Mouse (Mus musculus): ENCODE data around the gene Snd1. TPM values are rescaled to one million over a fixed set of nuclear protein-coding genes. Genes with fewer than 3 reads are reported as not detected.
A peak's percentile ranks its signal among the peaks of the same experiment; 100 is the strongest.

The Snd1 gene
- polyA plus RNA-seq, 3 experiments from 2014 or later: 44.7 to 54.7 (median 51.4) TPM

DNA sequence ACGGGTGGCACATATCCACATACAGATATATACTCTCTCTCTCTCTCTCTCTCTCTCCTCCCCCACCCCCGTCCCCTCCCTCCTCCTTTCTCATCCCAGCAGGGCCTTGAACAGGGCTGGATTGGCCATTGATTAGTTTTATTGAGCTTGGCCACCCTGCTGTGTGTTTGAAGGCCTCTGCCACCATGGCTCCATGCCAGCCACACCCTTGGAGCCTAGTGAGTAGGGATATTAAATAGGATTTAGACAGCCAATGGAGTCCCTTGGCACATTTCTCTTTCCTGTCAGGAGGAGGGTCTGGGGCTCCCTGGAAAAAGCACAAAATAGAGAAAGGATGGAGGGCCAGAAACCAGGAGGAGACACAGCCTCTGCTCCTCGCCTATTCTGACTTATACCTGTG lies 401.6 kb downstream of the Snd1 start:
- no peak for ATAC-seq

DNA sequence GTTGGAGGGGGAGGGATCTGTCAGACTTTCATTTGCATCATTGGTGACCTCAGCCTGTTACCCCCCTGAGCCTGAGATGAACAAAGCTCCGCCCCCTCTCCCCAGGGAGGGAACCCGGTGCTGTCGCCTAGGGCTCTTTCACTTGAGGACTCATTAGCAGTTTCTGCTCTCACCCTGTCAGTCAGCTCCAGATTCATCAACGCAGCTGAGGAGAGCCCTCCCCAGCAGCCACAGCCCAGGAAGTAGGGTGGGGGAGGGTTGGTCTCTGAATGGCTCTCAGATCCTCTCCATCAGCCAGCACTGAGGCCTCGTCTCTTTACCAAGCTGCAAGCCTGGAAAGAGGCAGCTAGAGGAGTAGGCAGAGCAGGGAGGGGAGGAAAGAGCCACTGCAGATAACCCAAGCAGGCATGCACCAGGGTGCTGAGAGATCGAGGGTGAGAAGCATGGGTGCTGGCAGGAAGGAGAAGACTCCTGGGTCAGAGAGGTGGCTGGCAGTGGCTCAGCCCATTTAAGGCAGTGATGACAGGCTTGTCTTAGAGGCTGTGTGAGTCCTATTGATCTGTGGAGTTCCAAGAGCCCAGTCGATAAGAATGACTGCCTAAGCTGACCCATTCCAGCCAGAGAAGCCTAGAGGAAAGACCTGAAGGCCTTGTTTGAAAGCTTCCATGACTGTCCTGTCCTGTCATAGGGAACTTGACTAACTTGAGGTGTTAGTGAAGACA lies 403.2 kb downstream of the Snd1 start:
- ATAC-seq: peak; percentile 88

DNA sequence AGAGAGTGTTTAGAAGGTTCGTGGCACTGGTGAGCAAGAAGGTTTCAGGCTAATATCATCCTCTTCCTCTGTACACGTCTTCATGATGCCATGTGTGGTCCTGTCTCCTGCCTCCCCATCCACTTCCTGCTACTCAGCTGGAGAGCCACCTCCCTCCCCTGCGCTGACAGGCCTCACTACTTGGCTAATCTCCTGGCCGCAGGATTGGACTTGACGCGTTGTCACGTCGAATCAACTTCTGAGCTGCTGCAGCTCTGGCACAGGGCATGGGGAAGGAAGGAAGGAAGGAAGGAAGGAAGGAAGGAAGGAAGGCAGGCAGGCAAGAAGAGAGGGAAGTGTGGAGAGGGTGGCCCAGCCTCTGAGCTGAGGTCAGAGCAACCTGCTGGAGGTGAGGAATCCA lies 404.4 kb downstream of the Snd1 start:
- no peak for ATAC-seq

DNA sequence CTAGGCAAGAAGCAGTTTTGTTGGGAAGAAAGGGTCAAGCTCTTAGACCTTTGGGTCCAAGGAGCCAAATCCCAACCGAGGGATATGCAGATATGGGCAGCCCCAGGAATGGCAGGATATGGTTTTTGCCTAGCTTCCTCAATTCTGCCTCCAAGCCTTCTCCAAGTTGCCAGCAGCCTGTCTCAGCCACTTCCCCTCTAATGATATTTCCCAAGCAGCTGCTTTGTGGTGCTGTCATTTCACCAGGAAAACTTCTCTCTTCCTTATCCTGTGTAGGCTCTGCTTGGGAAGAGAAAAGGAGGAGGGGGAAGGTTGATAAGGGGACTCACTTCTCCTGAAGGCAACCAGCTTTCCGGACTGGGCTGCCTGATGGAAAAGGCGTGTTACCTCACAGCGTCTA lies 406.0 kb downstream of the Snd1 start:
- no peak for ATAC-seq

DNA sequence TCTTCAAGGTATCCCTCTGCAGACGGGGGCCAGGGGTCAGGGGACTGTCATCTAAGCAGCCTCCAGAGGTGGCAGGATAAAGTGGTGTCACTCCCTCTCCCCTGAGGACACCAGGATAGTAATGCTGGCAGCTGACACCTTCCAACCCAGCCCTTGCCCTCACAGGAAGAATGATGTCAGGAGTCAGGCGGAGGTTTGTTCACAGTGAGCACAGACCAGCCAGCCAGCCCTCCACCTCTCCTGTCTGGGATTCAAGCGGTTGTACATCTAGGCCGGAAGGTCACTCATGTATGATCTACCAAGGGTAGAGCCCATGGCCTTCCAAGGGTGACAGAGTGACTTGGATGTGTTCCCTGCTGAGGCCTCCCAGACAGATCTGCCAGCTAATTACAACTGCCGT lies 408.6 kb downstream of the Snd1 start:
- no peak for ATAC-seq

DNA sequence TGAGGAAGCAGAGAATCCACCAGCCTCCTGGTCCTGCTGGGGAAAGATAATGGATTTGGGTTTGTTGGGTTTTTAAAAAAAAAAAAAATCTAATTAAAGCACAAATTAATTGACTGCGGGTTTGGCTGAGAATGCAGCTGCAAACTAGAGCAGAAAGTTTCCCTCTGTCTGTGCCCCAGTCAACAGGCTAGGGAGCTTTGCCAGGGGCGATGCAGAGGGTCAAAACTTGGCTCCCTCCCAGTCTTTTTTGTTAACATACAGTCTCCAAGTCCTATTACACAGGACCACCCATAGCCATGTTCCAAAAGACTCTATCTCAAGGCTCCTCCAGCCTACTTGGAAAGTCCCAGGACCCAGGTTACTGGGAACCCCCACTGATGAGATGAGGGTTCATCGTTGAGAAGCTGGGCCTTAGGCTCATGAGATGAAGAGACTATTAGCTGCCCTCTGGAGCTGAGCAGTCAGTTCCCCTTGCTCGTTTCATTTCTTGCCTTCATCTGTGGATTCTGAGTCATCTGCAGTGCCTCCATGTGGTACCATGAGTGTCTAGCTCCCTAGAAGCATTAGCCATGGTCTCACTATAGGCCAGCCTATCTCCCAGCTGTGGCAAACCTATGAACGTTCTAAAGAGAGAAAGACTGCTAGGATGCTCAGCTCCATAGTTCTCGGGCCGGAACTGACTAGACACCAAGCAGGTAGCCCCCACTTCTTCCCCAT lies 411.9 kb downstream of the Snd1 start:
- no peak for ATAC-seq

DNA sequence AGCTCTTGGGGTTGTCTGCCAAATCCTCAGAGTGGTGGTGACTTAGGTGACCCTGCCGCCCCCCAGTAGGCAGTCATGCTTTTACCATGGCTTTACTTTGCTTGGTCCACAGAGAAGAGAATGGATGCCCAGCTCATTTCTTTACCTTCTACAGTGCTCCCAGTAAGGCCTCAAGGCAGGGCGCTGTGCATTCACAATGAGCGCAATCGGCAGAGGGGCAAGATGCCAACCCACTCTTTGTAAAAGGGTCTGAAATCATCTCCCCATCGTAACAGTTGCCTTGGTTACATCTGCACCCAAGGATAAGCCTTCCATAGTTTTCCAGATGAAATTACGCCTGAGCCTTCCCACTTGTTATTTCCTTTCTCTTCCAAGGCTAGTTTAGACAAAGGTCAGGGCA lies 415.5 kb downstream of the Snd1 start:
- no peak for ATAC-seq

DNA sequence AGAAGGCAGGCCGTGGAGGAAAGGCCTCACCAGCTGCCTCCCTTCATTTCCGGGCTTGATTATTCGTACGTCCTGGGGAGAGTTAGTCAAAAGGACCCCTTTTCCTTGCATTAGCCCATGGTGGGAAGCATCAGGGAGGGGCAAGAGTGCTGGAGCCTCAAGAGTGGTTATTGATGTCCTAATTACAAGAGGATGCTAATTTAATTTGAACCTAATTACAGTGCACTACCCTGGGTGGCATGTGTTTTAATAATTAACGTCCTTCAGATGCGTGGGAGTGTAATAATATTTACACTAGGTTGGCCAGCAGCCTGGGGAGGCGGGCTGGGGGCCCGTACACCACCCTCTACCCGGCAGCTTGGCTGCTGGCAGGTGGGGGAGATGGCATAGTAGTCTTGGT lies 416.5 kb downstream of the Snd1 start:
- ATAC-seq: no peak

DNA sequence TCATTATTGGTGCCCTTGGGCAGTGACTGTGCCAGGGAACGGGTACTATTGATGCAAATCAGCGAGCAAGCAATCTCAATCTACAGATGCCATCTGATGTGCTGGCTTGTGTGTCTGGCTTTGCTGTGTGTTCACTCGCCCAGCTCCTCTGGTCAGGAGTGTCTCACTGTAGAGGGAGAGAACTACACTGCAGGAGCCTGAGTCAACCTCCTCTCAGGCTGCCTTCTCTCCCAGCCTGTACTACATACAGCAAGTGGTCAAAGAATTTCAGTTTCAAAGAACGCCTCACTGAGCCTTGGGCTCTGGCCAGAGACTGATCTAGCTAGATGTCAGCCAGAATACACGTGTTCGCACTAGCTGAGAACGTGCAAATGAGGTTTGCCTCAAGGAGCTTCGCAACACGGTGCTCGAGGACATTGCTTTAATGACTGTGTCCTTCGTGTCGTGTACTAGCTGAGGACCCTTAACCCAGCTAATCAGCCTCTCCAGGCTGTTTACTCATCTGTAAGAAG lies 420.1 kb downstream of the Snd1 start:
- ATAC-seq: no peak

DNA sequence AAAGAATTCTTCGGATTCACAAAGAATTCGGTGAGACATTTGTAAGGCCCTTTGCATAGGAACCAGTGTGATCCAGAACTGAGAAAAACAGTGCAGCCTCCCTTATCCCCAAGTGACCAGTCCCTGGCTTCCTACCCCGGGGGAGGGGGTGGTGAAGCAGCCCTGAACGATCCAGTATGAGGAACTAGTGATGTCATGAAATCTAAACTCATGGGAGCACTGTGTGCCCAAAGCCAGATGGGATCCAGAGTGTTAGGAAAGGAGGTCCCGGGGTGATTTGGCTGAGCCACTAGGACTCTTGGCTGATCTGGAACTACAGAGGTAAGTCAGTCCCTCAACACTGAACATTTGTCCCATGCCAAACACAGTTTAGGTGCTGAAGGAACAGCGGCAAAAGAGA lies 420.8 kb downstream of the Snd1 start:
- ATAC-seq: no peak

DNA sequence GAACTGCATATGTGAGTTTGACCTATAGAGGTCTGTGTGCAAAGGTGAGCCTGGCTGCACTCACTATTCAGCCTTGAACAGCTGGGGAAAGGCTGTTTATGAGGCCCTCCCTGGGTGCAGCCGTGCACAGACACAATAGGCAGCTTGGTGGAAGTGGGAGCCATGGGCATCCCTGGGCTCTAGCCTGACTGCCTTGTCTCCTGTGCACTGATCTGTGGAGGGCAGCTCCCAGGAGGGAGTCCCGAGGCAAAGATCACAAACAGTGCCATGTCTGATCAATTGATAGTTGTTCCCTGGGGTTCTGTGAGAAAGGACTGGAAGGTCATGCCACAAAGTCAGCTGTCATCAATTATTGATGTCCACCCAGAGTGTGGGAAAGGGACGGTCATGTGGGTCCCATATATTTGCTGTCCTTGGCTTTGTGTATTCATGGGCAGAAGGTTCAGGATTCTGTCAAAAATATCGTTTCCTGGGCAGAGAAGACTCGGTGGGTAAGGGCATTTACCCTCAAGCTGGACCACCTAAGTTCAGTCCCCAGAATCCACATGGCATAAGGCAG lies 421.9 kb downstream of the Snd1 start:
- ATAC-seq: no peak

DNA sequence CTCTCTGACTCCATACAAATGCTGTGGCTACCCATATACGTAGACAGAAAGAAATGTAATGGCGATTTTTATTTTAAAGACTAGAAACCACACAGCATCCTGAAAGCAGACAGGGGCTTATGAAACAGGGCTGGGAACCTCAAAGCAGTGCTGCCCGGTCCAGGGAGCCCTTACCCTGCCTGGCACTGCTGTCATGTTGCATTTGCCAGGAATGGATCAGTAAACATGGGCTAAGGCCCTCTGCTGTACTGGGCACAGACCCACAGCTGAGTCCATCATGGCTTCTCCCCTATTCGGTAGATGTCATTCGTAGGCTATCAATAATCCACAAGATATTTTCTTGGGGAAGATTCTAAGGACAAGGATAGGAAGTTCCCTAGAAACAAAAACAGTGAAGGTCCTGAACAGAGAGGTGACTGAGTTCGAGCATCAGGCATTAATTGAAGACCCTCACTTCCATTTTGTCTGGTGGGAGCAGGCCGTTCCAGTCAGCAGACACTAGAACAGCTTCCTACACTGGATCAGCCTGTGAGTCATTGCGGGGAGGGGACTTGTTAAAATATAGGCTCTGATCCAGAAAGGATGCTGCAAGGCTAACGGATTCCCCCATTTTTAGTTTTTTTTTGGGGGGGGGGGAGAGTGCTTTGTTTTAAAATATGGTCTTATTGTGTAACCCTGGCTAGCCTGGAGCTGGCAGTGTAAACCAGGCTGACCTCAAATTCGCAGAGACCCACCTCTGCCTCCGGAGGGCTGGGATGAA lies 422.6 kb downstream of the Snd1 start:
- ATAC-seq: no peak

DNA sequence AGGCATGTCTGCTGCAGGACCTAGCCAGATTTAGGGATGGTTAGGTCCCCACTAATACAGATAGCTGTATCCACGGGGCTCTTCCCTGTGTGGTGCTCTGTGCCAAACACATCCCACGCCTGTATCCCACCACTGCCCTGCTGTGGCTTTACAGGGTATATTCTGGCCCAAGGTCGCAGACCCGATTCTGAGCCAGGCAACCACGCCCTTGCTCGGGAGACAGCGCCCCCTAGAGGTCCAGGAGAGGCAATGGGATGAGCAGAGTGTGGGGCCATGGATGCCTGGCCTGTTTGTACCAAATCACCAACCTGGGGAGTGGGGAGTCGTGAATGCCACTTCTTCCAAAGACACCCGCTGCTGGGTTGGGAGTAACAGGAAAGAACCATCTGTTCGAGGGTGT lies 423.9 kb downstream of the Snd1 start:
- peak; percentile 38 for ATAC-seq

DNA sequence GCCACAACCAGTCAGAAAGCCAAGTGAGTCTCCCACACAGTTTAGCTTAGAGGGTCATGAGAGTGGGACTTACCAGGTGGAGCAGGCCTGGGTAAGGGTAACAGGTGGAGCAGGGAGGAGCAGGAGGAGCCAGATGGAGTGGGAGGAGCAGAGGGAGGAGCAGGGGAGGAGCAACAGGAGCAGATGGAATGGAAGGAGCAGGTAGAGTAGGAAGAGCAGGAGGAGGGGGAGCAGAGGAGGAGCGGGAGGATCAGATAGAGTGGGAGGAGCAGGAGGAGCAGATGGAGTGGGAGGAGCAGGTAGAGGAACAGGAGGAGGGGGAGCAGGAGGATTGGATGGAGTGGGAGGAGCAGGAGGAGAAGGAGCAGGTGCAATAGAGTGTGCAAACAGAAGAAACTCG lies 427.6 kb downstream of the Snd1 start:
- no peak for ATAC-seq

DNA sequence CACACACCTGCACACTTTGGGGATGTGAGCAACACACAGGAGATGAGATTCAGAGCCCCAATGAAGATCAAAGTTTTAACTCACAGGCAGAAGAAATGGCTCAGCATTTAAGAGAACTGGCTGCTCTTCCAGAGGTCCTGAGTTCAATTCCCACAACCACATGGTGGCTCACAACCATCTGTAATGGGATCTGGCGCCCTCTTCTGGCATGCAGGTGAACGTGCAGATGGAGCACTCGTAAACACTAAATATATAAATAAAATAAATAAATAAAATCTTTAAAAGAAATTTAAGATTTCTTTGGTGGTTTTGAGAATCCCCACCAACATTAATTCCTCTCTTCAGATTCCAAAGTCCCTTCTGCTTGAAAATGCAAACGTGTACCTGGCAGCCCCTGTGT lies 429.5 kb downstream of the Snd1 start:
- no peak for ATAC-seq

DNA sequence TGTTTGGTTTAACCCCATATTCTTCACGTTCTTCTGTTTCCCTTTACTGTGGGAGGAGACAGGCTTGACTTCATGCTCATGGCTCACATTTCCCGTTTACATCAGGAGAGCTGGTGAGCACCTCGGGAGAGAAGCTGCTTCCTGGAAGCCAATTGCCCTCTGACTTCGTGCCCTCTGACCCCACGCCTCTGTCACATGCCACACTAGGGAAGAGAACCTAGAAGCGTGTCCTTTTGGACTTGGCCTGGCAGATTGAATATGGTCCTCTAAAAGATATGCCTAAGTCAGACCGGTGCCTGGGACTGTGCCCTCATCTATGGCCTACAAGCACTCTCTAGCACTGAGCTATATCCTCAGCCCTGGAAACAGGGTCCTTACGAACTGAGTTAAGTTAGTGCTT lies 430.4 kb downstream of the Snd1 start:
- ATAC-seq: no peak

DNA sequence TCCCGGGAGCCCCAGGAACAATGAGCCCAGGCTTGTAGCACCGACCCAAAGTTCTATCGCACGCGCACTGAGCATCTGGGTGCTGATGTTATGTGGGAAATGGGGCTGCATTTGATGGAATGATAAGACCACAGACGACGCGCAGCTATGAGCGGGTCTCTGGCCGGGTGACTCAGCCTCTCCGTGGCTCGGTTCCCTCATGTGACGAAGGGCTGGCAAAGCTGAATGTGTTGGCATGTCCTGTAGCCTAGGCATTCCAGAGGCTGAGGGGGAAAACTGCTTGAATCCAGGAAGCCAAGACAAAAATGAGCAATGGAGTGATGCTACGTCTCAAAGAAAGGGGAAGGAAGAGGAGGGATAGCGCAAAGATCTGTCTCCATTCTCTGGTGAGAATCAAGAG lies 434.9 kb downstream of the Snd1 start:
- ATAC-seq: no peak

DNA sequence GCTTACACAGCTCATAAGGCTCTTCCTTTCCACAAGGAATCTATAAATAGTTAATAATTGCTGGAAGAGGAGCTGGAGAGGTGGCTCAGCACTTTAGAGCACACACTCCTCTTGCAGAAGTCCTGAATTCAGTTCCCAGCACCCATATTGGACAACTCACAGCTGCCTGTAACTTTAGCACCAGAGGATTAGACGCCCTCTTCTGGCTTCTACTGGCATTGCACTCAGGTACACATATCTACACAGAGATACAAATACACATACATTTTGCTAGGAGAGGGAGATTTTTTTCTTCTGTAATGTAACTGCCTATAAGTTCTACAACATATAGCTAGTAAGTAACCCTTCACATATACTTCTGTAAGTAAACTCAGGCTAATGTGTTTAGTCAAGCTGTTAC lies 440.0 kb downstream of the Snd1 start:
- no peak for ATAC-seq

DNA sequence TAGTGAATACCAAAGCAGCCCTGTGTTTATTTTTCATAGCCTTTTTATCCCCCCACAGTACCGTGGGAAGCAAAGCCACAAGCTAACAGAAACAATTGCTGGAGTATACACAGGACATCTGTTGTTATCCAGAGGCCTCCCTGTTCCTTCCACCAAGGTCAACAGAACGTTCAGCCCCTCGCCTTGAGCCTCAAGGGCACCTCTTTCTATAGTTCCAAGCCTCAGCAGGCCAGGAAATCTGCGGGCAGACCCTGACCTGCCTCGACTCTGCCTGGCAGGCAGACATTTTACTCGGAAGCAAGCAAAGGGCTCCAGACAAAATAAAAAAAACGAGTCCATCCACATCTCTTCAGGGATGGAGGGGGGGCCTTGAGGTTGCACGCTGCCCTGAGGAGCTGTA lies 441.7 kb downstream of the Snd1 start:
- no peak for ATAC-seq

DNA sequence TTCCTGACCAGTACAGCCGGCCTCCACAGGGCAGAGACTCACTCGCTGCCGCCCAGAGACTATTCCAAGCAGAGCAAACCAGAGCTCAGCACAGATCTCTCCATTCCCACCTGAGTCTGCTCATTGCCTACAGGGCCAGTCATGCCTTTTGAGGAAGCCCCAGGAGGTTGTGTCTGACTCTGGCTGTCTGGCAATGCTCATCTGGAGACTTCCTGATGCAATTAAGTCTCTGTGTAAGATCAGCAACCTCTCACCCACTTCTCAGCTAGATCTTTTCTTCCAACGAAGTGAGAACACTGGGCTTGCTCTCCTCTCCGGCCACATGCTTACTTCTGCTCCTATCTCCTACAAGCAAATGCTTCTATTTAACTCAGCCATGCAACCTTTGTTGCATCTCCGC lies 444.4 kb downstream of the Snd1 start:
- ATAC-seq: no peak

DNA sequence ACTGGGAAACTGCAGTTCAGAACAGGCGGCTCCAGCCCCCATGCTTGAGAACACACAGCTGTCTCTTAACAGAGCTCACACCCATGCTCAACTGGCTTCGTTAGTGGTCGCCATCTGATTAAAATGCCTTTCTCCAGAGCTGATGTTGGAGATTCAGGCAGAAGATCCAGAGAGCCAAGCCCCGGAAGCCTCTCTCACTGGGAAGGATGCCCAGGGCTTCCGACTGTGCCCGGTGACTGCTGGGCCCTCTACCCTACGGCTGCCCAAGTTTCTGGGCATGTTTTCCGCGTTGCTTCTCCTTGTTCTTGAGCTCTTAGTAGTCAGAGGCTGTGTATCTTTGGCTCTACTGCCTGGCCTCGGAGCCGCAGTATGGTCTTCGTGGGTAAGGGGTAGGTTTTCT lies 447.4 kb downstream of the Snd1 start:
- no peak for ATAC-seq

DNA sequence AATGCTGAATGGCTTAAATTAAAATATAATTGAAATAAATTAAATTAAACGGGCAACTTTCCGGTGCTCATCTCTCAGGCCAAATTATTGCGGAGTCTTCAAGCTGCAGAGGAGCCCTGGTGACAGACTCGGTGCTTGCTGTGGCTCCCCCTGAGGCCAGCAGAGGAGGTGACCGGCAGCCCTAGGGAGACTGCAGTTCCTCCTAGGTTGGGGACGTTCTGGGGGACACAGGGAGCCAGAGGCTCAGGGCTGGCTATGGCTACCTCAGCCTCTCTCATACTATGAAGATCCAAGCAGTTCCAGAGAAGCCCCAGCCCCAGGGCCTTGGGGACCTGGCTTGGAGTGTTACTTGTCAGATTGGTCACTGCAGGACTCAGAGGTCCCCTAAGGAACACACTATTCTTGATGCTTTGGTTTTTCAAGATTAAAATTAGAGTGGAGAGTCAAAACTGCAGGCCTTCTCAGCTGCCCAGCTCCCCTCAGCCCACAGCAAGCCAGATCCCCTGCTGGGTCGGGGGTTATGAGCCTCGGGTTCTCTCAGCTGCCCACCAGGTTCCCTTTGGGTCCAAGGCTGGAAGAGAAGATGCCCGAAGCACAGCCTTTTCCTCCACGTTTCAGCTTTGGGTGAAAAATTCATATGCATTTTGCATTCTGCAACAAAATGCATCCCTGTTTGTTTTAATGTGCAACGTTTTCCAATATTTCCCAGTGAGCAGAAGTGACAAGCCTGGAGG lies 448.3 kb downstream of the Snd1 start:
- ATAC-seq: no peak

DNA sequence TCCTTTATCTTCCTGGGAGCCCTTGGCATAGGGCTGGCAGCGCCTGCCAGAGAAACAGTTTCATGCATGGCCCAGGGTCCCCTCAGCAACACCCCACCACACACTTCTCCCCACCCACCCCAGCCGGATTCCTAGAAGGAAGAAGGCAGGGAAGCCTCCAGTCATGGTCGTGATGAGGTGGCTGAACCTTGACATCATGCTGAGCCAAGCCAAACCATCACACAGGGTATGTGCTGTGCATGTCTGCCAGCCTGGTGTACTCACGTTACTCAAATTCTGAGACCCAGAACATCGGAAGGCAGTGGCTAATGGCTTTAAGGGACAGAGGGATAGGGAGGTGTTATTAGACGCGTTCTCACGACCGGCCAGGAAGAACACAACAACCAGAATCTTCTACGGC lies 448.9 kb downstream of the Snd1 start:
- ATAC-seq: no peak

Measured in inflammation-experienced regulatory T-cells, adult 6 months (primary cell).